Mouse (Mus musculus) cerebellum, adult (tissue): Measurements from ENCODE around the gene Eml3.

Source experiments
- ATAC-seq: cut with Nextera tagmentation; 2 replicates; pipeline ENCODE4 v1.9.2; 2017; ENCODE audit warnings: mild to moderate bottlenecking, moderate library complexity, mixed read lengths; ENCODE audit not compliant: insufficient number of reproducible peaks, low FRiP score, low TSS enrichment

Gene Eml3

GRCm38 (mm10) chr19:8911810-8912209 is 17.5 kb upstream of the Eml3 start:
- ATAC-seq, result no peak

GRCm38 (mm10) chr19:8914212-8914611 is 15.1 kb upstream of the Eml3 start:
- ATAC-seq, result no peak

- no peak for ATAC-seq
Observed at GRCm38 (mm10) chr19:8919000-8919399, 10.4 kb upstream of the Eml3 start.

GRCm38 (mm10) chr19:8919684-8920072 is 9.7 kb upstream of the Eml3 start:
- ATAC-seq, result no peak

GRCm38 (mm10) chr19:8920073-8920736 is 9.1 kb upstream of the Eml3 start, which contains the start of gene B3gat3:
TSS of gene B3gat3 (plus strand) at chr19:8920374.
- ATAC-seq, result peak; percentile 98

- ATAC-seq, result no peak
Observed at GRCm38 (mm10) chr19:8920836-8921291, 8.5 kb upstream of the Eml3 start.

- no peak for ATAC-seq
Observed at GRCm38 (mm10) chr19:8921741-8922140, 7.6 kb upstream of the Eml3 start.

- ATAC-seq, result no peak
Observed at GRCm38 (mm10) chr19:8926766-8927165, 2.6 kb upstream of the Eml3 start.

GRCm38 (mm10) chr19:8927891-8928525 is 1.3 kb upstream of the Eml3 start:
- ATAC-seq, result no peak

- ATAC-seq, result no peak; the same call in 1 of the 2 replicates
Observed at GRCm38 (mm10) chr19:8928689-8929223, 596 bp upstream of the Eml3 start.

- no peak for ATAC-seq
Observed at GRCm38 (mm10) chr19:8930117-8930516, 765 bp downstream of the Eml3 start.

GRCm38 (mm10) chr19:8930771-8931170 is 1.4 kb downstream of the Eml3 start:
- no peak for ATAC-seq

GRCm38 (mm10) chr19:8936736-8937135 is 7.4 kb downstream of the Eml3 start:
- no peak for ATAC-seq

GRCm38 (mm10) chr19:8940526-8941133 is 11.3 kb downstream of the Eml3 start:
- ATAC-seq, result no peak

GRCm38 (mm10) chr19:8941136-8941514 is 11.8 kb downstream of the Eml3 start:
- no peak for ATAC-seq

- peak; percentile 91 for ATAC-seq
Observed at GRCm38 (mm10) chr19:8941515-8942217, 12.3 kb downstream of the Eml3 start, which contains the start of gene Mta2. TSS of gene Mta2 (plus strand) at chr19:8941875.

- peak; percentile 37; the same call in 1 of the 2 replicates for ATAC-seq
Observed at GRCm38 (mm10) chr19:8942276-8942964, 13.1 kb downstream of the Eml3 start.

- no peak for ATAC-seq
Observed at GRCm38 (mm10) chr19:8943047-8943446, 13.7 kb downstream of the Eml3 start.

GRCm38 (mm10) chr19:8944062-8944461 is 14.7 kb downstream of the Eml3 start:
- no peak for ATAC-seq

- ATAC-seq, result no peak
Observed at GRCm38 (mm10) chr19:8944750-8945149, 15.4 kb downstream of the Eml3 start.
